8 mouse cellular contexts compared by ENCODE assay signal in the genomic region with DNA sequence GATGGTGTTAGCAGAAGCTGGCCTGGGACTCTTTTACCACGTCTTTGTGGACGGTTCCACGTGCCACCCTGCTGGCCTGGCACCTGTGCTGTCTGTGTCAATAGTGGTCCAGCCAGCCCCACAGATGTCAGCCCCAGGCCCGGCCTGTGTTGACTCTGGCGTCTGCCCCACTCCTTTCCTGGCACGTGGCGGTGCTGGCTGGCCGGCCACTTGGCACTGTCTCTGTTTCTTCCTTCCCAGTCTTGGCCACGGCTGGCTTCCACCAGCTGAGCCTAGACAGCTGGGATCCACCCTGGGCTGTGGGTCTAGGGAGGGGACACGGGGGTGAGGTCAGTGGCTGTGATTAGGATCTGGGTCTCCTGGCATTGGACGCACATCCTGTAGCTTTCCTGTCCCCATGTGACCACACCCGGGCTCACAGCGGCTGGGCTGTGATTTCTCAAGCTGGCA. TPM values are rescaled to one million over a fixed set of nuclear protein-coding genes. Genes with fewer than 3 reads are reported as not detected.
A peak's percentile ranks its signal among the peaks of the same experiment; 100 is the strongest.
DNase-seq lines count a peak whose midpoint lies in the region; ATAC-seq lines count a peak whose summit lies in the region.

No protein-coding gene starts in this region.

- no peak overlapping the region for H3K9ac ChIP-seq in liver, embryonic 13.5 days

- H3K4me1 ChIP-seq in liver, embryonic 13.5 days (replicated peaks) = peaks cover 98% of the 10 kb centered on the region

- no peak overlapping the region for H3K4me2 ChIP-seq in liver, embryonic 13.5 days

- H3K27me3 ChIP-seq in liver, embryonic 13.5 days = no peaks in the 10 kb centered on the region

- H3K4me3 ChIP-seq in liver, embryonic 13.5 days (replicated peaks) = no peak overlapping the region

- 58% methylated on average over 13 of the region's 13 CpGs for WGBS in liver, embryonic 13.5 days (ENCODE audit: insufficient replicate concordance)

- no peak for ATAC-seq in cerebellum, adult (ENCODE audit: insufficient number of reproducible peaks, low FRiP score, low TSS enrichment)
- ATAC-seq in liver, embryonic 13.5 days (ENCODE audit: low read depth) = no peak

- no peaks in the 10 kb centered on the region for H3K9me3 ChIP-seq in liver, embryonic 13.5 days (replicated peaks)

- H3K27ac ChIP-seq in liver, embryonic 13.5 days = peak overlapping the region; percentile 10; the same call in 1 of the 2 replicates

- peaks cover 59% of the 10 kb centered on the region for H3K36me3 ChIP-seq in liver, embryonic 13.5 days

- DNase-seq in cerebellum, adult 11-12 months = peak; percentile 78
- peak; percentile 77 for DNase-seq in cerebellum, adult 9-10 months
- peak; percentile 100 for DNase-seq in heart, adult 11 months
- peak; percentile 87 for DNase-seq in kidney, adult 18-20 months
- DNase-seq in liver, embryonic 13.5 days = no peak
- DNase-seq in ovary, postnatal 10 days (ENCODE audit: low spot score) = peak; percentile 48
- DNase-seq in yolk sac, embryonic 10.5 days (ENCODE audit: low spot score) = no peak

RNA-seq across cellular contexts. Expression of gene Arid3a, which starts 7.5 kb away (rescaled TPM):
- 5.4 and 5.7 TPM in 2 replicates for polyA plus RNA-seq in liver, embryonic 13.5 days (2015; fragmentation: Nextera tagmentation; extraction: Ambion mirVana)

RNA-seq across cellular contexts. Expression of gene R3hdm4, which starts 13.3 kb away (rescaled TPM):
- 63.0 and 63.8 TPM in 2 replicates for polyA plus RNA-seq in liver, embryonic 13.5 days (2015; fragmentation: Nextera tagmentation; extraction: Ambion mirVana)

RNA-seq across cellular contexts. Expression of gene Kiss1r, which starts 17.5 kb away (rescaled TPM):
- polyA plus RNA-seq in liver, embryonic 13.5 days (2015; fragmentation: Nextera tagmentation; extraction: Ambion mirVana) = 0.19 and 0.28 TPM in 2 replicates

RNA-seq across cellular contexts. Expression of gene Gm26602, which starts 23.6 kb away (rescaled TPM):
- polyA plus RNA-seq in liver, embryonic 13.5 days (2015; fragmentation: Nextera tagmentation; extraction: Ambion mirVana) = 11.3 TPM in 1 of 2 replicates, not detected in the other

RNA-seq across cellular contexts. Expression of gene Med16, which starts 25.6 kb away (rescaled TPM):
- 16.9 and 19.0 TPM in 2 replicates for polyA plus RNA-seq in liver, embryonic 13.5 days (2015; fragmentation: Nextera tagmentation; extraction: Ambion mirVana)

Comparison
In these comparisons a context has a peak if more than half of its experiments do, and no peak if none do; other contexts are left out.
1. DNase-seq: peak in cerebellum, adult 11-12 months (single experiment), cerebellum, adult 9-10 months (single experiment), heart, adult 11 months (single experiment), kidney, adult 18-20 months (single experiment) and ovary, postnatal 10 days (single experiment); none in liver, embryonic 13.5 days (single experiment) and yolk sac, embryonic 10.5 days (single experiment).